Comparison of ENCODE assay signal across 12 mouse cellular contexts in genomic region chrX:102934395-102934764, GRCm38 (mm10). TPM values are rescaled to one million over a fixed set of nuclear protein-coding genes. Genes with fewer than 3 reads are reported as not detected.
DNase-seq lines count a peak whose midpoint lies in the region; ATAC-seq lines count a peak whose summit lies in the region.
"Had no signal": no experiment of that assay in that cellular context is flagged by ENCODE, and none has a peak within 500 bp of the region (broad histone marks: within the 10 kb centered on the region; RNA-seq: fewer than 3 reads in every experiment).

No protein-coding gene starts in this region.

- H3K9ac ChIP-seq in heart, embryonic 14.5 days (ENCODE audit: low read length), result no peak overlapping the region
- H3K9ac ChIP-seq in hindbrain, embryonic 12.5 days, result no peak overlapping the region
- H3K9ac ChIP-seq in midbrain, embryonic 13.5 days (replicated peaks), result no peak overlapping the region

- H3K27ac ChIP-seq in heart, embryonic 14.5 days (replicated peaks in 1 of 2; ENCODE audit: control insufficient read depth in 1 of 2, insufficient read depth in 1 of 2, low read depth in 2 of 2, low read length in 2 of 2), result no peak overlapping the region
- no peak overlapping the region for H3K27ac ChIP-seq in hindbrain, embryonic 12.5 days
- no peak overlapping the region for H3K27ac ChIP-seq in midbrain, embryonic 13.5 days

- peaks cover 0 to 2% of the 10 kb centered on the region in 2 experiments; a peak in 1 of 4 replicates for H3K4me1 ChIP-seq in heart, embryonic 14.5 days (ENCODE audit: control insufficient read depth in 2 of 2, insufficient read depth in 2 of 2, low read length in 2 of 2)
- no peaks in the 10 kb centered on the region for H3K4me1 ChIP-seq in hindbrain, embryonic 12.5 days
- H3K4me1 ChIP-seq in midbrain, embryonic 13.5 days (replicated peaks), result peaks cover 7% of the 10 kb centered on the region; the same call in 1 of the 2 replicates

- no peak for ATAC-seq in heart, embryonic 14.5 days (ENCODE audit: insufficient number of reproducible peaks, insufficient read depth, low FRiP score, low read depth)
- ATAC-seq in hindbrain, embryonic 12.5 days (ENCODE audit: low FRiP score), result no peak
- ATAC-seq in midbrain, embryonic 13.5 days, result no peak; the same call in 1 of the 2 replicates
- ATAC-seq: CD4-positive, CD25-positive, alpha-beta regulatory T cell, adult 4 months had no signal

- DNase-seq in heart, adult 18-20 months, result no peak
- DNase-seq in embryo, embryonic 11 days, result peak; percentile 2
- no peak for DNase-seq in left cerebral cortex, postnatal 10 days (ENCODE audit: extremely low spot score in 1 of 2, low spot score in 2 of 2)
- DNase-seq in gastrocnemius, adult 8-10 months (ENCODE audit: low spot score in 2 of 2), result no peak
- no peak for DNase-seq in kidney, postnatal 36 days

- intact Hi-C loops in left cerebral cortex, postnatal 10 days (cut with DNase I), result no loop called here

- H3K27me3 ChIP-seq in heart, embryonic 14.5 days (ENCODE audit: control insufficient read depth, insufficient read depth, low read length), result peaks cover 18% of the 10 kb centered on the region
- peaks cover 32% of the 10 kb centered on the region for H3K27me3 ChIP-seq in hindbrain, embryonic 12.5 days
- peaks cover 41% of the 10 kb centered on the region; the same call in 1 of the 2 replicates for H3K27me3 ChIP-seq in midbrain, embryonic 13.5 days

- no peaks in the 10 kb centered on the region for H3K36me3 ChIP-seq in heart, embryonic 14.5 days (ENCODE audit: control insufficient read depth, insufficient read depth, low read length)
- H3K36me3 ChIP-seq in hindbrain, embryonic 12.5 days, result no peaks in the 10 kb centered on the region
- no peaks in the 10 kb centered on the region for H3K36me3 ChIP-seq in midbrain, embryonic 13.5 days

- H3K4me3 ChIP-seq in heart, embryonic 14.5 days (ENCODE audit: control insufficient read depth in 1 of 2, insufficient read depth in 1 of 2, low read depth in 1 of 2, low read length in 2 of 2), result peak overlapping the region; percentile 51 to 62; a peak in 2 of 4 replicates
- peak overlapping the region; percentile 50 for H3K4me3 ChIP-seq in hindbrain, embryonic 12.5 days
- H3K4me3 ChIP-seq in midbrain, embryonic 13.5 days (replicated peaks), result peak overlapping the region; percentile 59

- no peaks in the 10 kb centered on the region for H3K9me3 ChIP-seq in heart, embryonic 14.5 days (ENCODE audit: control insufficient read depth, low read length)
- H3K9me3 ChIP-seq in hindbrain, embryonic 12.5 days (replicated peaks), result no peaks in the 10 kb centered on the region
- no peaks in the 10 kb centered on the region for H3K9me3 ChIP-seq in midbrain, embryonic 13.5 days

- peak overlapping the region; percentile 87 for H3K4me2 ChIP-seq in heart, embryonic 14.5 days (ENCODE audit: low read length)
- H3K4me2 ChIP-seq in hindbrain, embryonic 12.5 days (replicated peaks), result peak overlapping the region; percentile 66
- peak overlapping the region; percentile 62 for H3K4me2 ChIP-seq in midbrain, embryonic 13.5 days (replicated peaks)

- 59% methylated on average over 8 of the region's 8 CpGs for WGBS in heart, embryonic 14.5 days
- 69% methylated on average over 8 of the region's 8 CpGs for WGBS in hindbrain, embryonic 12.5 days
- 61% methylated on average over 8 of the region's 8 CpGs for WGBS in midbrain, embryonic 13.5 days

RNA-seq across cellular contexts. Expression of gene 1700018G05Rik, which starts 6.2 kb away (rescaled TPM):
- not detected in 2 replicates for polyA plus RNA-seq in heart, embryonic 14.5 days (2014; fragmentation: Nextera tagmentation; extraction: Ambion mirVana)
- total RNA-seq in heart, adult 18-20 months (2021), result not detected
- polyA plus RNA-seq in hindbrain, embryonic 12.5 days (2016; fragmentation: Nextera tagmentation; extraction: Ambion mirVana), result not detected in 2 replicates
- not detected in 2 replicates for polyA plus RNA-seq in midbrain, embryonic 13.5 days (2015; fragmentation: Nextera tagmentation; extraction: Ambion mirVana)
- not detected for total RNA-seq in left cerebral cortex, postnatal 10 days (2021)
- total RNA-seq in gastrocnemius, adult 8-10 months (2022), result not detected
- total RNA-seq: adrenal gland, adult 2 months had no signal
- polyA plus RNA-seq: adrenal gland, adult 2 months; CD4-positive, CD25-positive, alpha-beta regulatory T cell, adult 4 months; lung, adult 2 months had no signal

RNA-seq across cellular contexts. Expression of gene 1700011M02Rik, which starts 25.7 kb away (rescaled TPM):
- polyA plus RNA-seq in heart, embryonic 14.5 days (2014; fragmentation: Nextera tagmentation; extraction: Ambion mirVana), result not detected in 2 replicates
- not detected for total RNA-seq in heart, adult 18-20 months (2021)
- polyA plus RNA-seq in hindbrain, embryonic 12.5 days (2016; fragmentation: Nextera tagmentation; extraction: Ambion mirVana), result not detected in 2 replicates
- not detected in 2 replicates for polyA plus RNA-seq in midbrain, embryonic 13.5 days (2015; fragmentation: Nextera tagmentation; extraction: Ambion mirVana)
- total RNA-seq in left cerebral cortex, postnatal 10 days (2021), result not detected
- total RNA-seq in gastrocnemius, adult 8-10 months (2022), result not detected
- total RNA-seq: adrenal gland, adult 2 months had no signal
- polyA plus RNA-seq: adrenal gland, adult 2 months; CD4-positive, CD25-positive, alpha-beta regulatory T cell, adult 4 months; gonadal fat pad, adult 2 months; lung, adult 2 months had no signal

RNA-seq across cellular contexts. Expression of gene Dmrtc1a, which starts 25.9 kb away (rescaled TPM):
- 0.49 and 0.63 TPM in 2 replicates for polyA plus RNA-seq in heart, embryonic 14.5 days (2014; fragmentation: Nextera tagmentation; extraction: Ambion mirVana)
- under 1 TPM in 1 of 2 experiments, not detected in 1; 0.26 TPM for total RNA-seq in heart, adult 18-20 months (2021)
- polyA plus RNA-seq in hindbrain, embryonic 12.5 days (2016; fragmentation: Nextera tagmentation; extraction: Ambion mirVana), result 0.74 and 0.80 TPM in 2 replicates
- polyA plus RNA-seq in midbrain, embryonic 13.5 days (2015; fragmentation: Nextera tagmentation; extraction: Ambion mirVana), result 1.1 and 2.0 TPM in 2 replicates
- 1 to 10 TPM; 1.4 to 1.9 TPM for total RNA-seq in left cerebral cortex, postnatal 10 days (2021)
- not detected for total RNA-seq in gastrocnemius, adult 8-10 months (2022)
- total RNA-seq: adrenal gland, adult 2 months had no signal
- polyA plus RNA-seq: CD4-positive, CD25-positive, alpha-beta regulatory T cell, adult 4 months had no signal
